Mouse (Mus musculus) layer of hippocampus, adult 9-11 months (tissue): ENCODE results near the gene Lnx2.

ENCODE experiments used
- DNase-seq: peaks from one replicate; pipeline ENCODE4 v3.0.0; 2022

Gene Lnx2

GRCm38 (mm10) chr5:147015191-147015590 is 61.2 kb downstream of the Lnx2 start:
- DNase-seq, result no peak

- no peak for DNase-seq
These were observed 62.5 kb downstream of the Lnx2 start for GRCm38 (mm10) chr5:147013845-147014244.

- DNase-seq, result no peak
These were observed 65.1 kb downstream of the Lnx2 start for GRCm38 (mm10) chr5:147011333-147011732.

- no peak for DNase-seq
These were observed 73.1 kb downstream of the Lnx2 start for GRCm38 (mm10) chr5:147003303-147003702.

- no peak for DNase-seq
These were observed 75.1 kb downstream of the Lnx2 start for GRCm38 (mm10) chr5:147001312-147001711.

GRCm38 (mm10) chr5:146998802-146999201 is 77.6 kb downstream of the Lnx2 start:
- DNase-seq, result no peak

- DNase-seq, result no peak
These were observed 79.6 kb downstream of the Lnx2 start for GRCm38 (mm10) chr5:146996812-146997211.

GRCm38 (mm10) chr5:146994973-146995372 is 81.4 kb downstream of the Lnx2 start:
- no peak for DNase-seq

GRCm38 (mm10) chr5:146993509-146993908 is 82.9 kb downstream of the Lnx2 start:
- no peak for DNase-seq

- no peak for DNase-seq
These were observed 87.3 kb downstream of the Lnx2 start for GRCm38 (mm10) chr5:146989051-146989450.

GRCm38 (mm10) chr5:146987588-146987987 is 88.8 kb downstream of the Lnx2 start:
- DNase-seq, result no peak

- no peak for DNase-seq
These were observed 90.5 kb downstream of the Lnx2 start for GRCm38 (mm10) chr5:146985725-146986433.

GRCm38 (mm10) chr5:146983216-146983615 is 93.2 kb downstream of the Lnx2 start:
- DNase-seq, result no peak

- DNase-seq, result no peak
These were observed 95.0 kb downstream of the Lnx2 start for GRCm38 (mm10) chr5:146981376-146981775.

GRCm38 (mm10) chr5:146974781-146975123 is 101.6 kb downstream of the Lnx2 start:
- DNase-seq, result no peak

- no peak for DNase-seq
These were observed 102.3 kb downstream of the Lnx2 start for GRCm38 (mm10) chr5:146973858-146974780.

GRCm38 (mm10) chr5:146973353-146973752 is 103.0 kb downstream of the Lnx2 start:
- DNase-seq, result no peak

- no peak for DNase-seq
These were observed 104.4 kb downstream of the Lnx2 start for GRCm38 (mm10) chr5:146971776-146972561.

GRCm38 (mm10) chr5:146968695-146969393 is 107.5 kb downstream of the Lnx2 start:
- no peak for DNase-seq
